Mouse (Mus musculus) midbrain, embryonic 13.5 days (tissue): Measurements from ENCODE around the gene C330021F23Rik. TPM values are rescaled to one million over a fixed set of nuclear protein-coding genes. Genes with fewer than 3 reads are reported as not detected.

ENCODE experiments used
- ATAC-seq: fragments of 200-750 bp; cut with Nextera tagmentation; 2 replicates; pipeline ENCODE4 v1.8.0; 2017; ENCODE audit warnings: mild to moderate bottlenecking, moderate TSS enrichment, moderate library complexity
- H3K27ac ChIP-seq: fragments of 300-500 bp; sonication (generic); 2 replicates; pipeline ENCODE4 v1.5.1; 2015; ENCODE audit warnings: inconsistent platforms, mild to moderate bottlenecking, moderate library complexity
- H3K27me3 ChIP-seq: fragments of 300-500 bp; sonication (generic); 2 replicates; pipeline ENCODE4 v1.6.1; 2015; ENCODE audit warnings: mild to moderate bottlenecking, inconsistent platforms
- H3K36me3 ChIP-seq: fragments of 300-500 bp; sonication (generic); 2 replicates; pipeline ENCODE4 v1.6.1; 2015; ENCODE audit warnings: mild to moderate bottlenecking, inconsistent platforms
- H3K4me1 ChIP-seq: fragments of 300-500 bp; sonication (generic); replicated peaks from 2 replicates; pipeline ENCODE4 v1.6.1; 2015; ENCODE audit warnings: inconsistent platforms
- H3K4me2 ChIP-seq: fragments of 300-500 bp; sonication (generic); replicated peaks from 2 replicates; pipeline ENCODE4 v1.6.1; 2015; ENCODE audit warnings: moderate library complexity, mild to moderate bottlenecking, inconsistent platforms
- H3K4me3 ChIP-seq: fragments of 300-500 bp; sonication (generic); replicated peaks from 2 replicates; pipeline ENCODE4 v1.5.1; 2015; ENCODE audit warnings: mild to moderate bottlenecking, inconsistent platforms
- H3K9ac ChIP-seq: fragments of 300-500 bp; sonication (generic); replicated peaks from 2 replicates; pipeline ENCODE4 v1.6.1; 2015; ENCODE audit warnings: mild to moderate bottlenecking, inconsistent platforms
- H3K9me3 ChIP-seq: fragments of 300-500 bp; sonication (generic); 2 replicates; pipeline ENCODE4 v1.6.1; 2016; ENCODE audit warnings: mild to moderate bottlenecking, inconsistent platforms
- WGBS: fragments of 180-500 bp; shearing (Covaris S2); methylation state at CpG from one replicate; pipeline ENCODE4 v1.1.7; 2015; 5-methylcytosine and 5-hydroxymethylcytosine counted together
- polyA plus RNA-seq: library from polyadenylated mRNA; unstranded; fragments of >200 nt; fragmentation: Nextera tagmentation; extraction: Ambion mirVana; gene quantifications from 2 replicates; pipeline ENCODE4 v1.2.1, GENCODE M21; 2015

The C330021F23Rik gene
- polyA plus RNA-seq, 1 experiment from 2014 or later, result 1.3 TPM

GRCm38 (mm10) chr8:3594466-3594865, 26.7 kb downstream of the C330021F23Rik start:
- Histone ChIP-seq H3K9me3 (no peaks in the 10 kb centered on the region), H3K36me3 (peaks cover 18% of the 10 kb centered on the region), H3K4me2 (no peak overlapping the region), H3K27ac (no peak overlapping the region), H3K27me3 (no peaks in the 10 kb centered on the region), H3K4me3 (no peak overlapping the region), H3K9ac (no peak overlapping the region), H3K4me1 (0 out of 2 replicates have a peak, but pooled peaks cover 6% of the 10 kb centered on the region)
- WGBS, result 89% methylated on average over 2 of the region's 2 CpGs
- ATAC-seq, result no peak

- Histone ChIP-seq H3K9me3 (no peaks in the 10 kb centered on the region), H3K4me2 (no peak overlapping the region), H3K27ac (no peak overlapping the region), H3K4me3 (no peak overlapping the region), H3K27me3 (no peaks in the 10 kb centered on the region), H3K4me1 (0 out of 2 replicates have a peak, but pooled peaks cover 6% of the 10 kb centered on the region), H3K36me3 (peaks cover 53% of the 10 kb centered on the region), H3K9ac (no peak overlapping the region)
- WGBS, result 85% methylated on average over 3 of the region's 3 CpGs
- no peak; the same call in 1 of the 2 replicates for ATAC-seq
Measured at GRCm38 (mm10) chr8:3598054-3598453, 30.3 kb downstream of the C330021F23Rik start.

GRCm38 (mm10) chr8:3599219-3599618, 31.4 kb downstream of the C330021F23Rik start:
- no peaks in the 10 kb centered on the region for H3K4me1 ChIP-seq
- H3K4me2 ChIP-seq, result no peak overlapping the region
- no peak overlapping the region for H3K4me3 ChIP-seq
- WGBS, result 92% methylated on average over 1 of the region's 1 CpGs
- no peak for ATAC-seq
- H3K36me3 ChIP-seq, result peaks cover 64% of the 10 kb centered on the region
- H3K27ac ChIP-seq, result no peak overlapping the region
- no peak overlapping the region for H3K9ac ChIP-seq
- no peaks in the 10 kb centered on the region for H3K9me3 ChIP-seq
- no peaks in the 10 kb centered on the region for H3K27me3 ChIP-seq

GRCm38 (mm10) chr8:3600401-3600800, 32.6 kb downstream of the C330021F23Rik start:
- H3K9ac ChIP-seq, result no peak overlapping the region
- H3K4me2 ChIP-seq, result no peak overlapping the region
- no peak for ATAC-seq
- no peaks in the 10 kb centered on the region for H3K27me3 ChIP-seq
- H3K36me3 ChIP-seq, result peaks cover 75% of the 10 kb centered on the region
- no peaks in the 10 kb centered on the region for H3K9me3 ChIP-seq
- H3K27ac ChIP-seq, result no peak overlapping the region
- no peak overlapping the region for H3K4me3 ChIP-seq
- WGBS, result 96% methylated on average over 6 of the region's 6 CpGs
- no peaks in the 10 kb centered on the region for H3K4me1 ChIP-seq

- Histone ChIP-seq H3K27me3 (no peaks in the 10 kb centered on the region), H3K4me3 (no peak overlapping the region), H3K27ac (no peak overlapping the region), H3K9ac (no peak overlapping the region), H3K9me3 (no peaks in the 10 kb centered on the region), H3K4me1 (no peaks in the 10 kb centered on the region), H3K36me3 (peaks cover 98% of the 10 kb centered on the region), H3K4me2 (no peak overlapping the region)
- WGBS, result 85% methylated on average over 13 of the region's 13 CpGs
- ATAC-seq, result no peak
Measured at GRCm38 (mm10) chr8:3603439-3603838, 35.6 kb downstream of the C330021F23Rik start.

GRCm38 (mm10) chr8:3606593-3606992, 38.8 kb downstream of the C330021F23Rik start:
- Histone ChIP-seq H3K9me3 (no peaks in the 10 kb centered on the region), H3K27ac (no peak overlapping the region), H3K4me3 (no peak overlapping the region), H3K4me1 (no peaks in the 10 kb centered on the region), H3K4me2 (no peak overlapping the region), H3K27me3 (no peaks in the 10 kb centered on the region), H3K9ac (no peak overlapping the region), H3K36me3 (peaks cover 99% of the 10 kb centered on the region)
- WGBS, result 93% methylated on average over 16 of the region's 16 CpGs
- no peak for ATAC-seq

- WGBS, result 84% methylated on average over 7 of the region's 7 CpGs
- H3K27ac ChIP-seq, result no peak overlapping the region
- no peak overlapping the region for H3K9ac ChIP-seq
- H3K4me2 ChIP-seq, result no peak overlapping the region
- no peaks in the 10 kb centered on the region for H3K9me3 ChIP-seq
- H3K4me1 ChIP-seq, result no peaks in the 10 kb centered on the region
- no peaks in the 10 kb centered on the region for H3K27me3 ChIP-seq
- H3K4me3 ChIP-seq, result no peak overlapping the region
- H3K36me3 ChIP-seq, result peaks cover 99% of the 10 kb centered on the region
- no peak for ATAC-seq
Measured at GRCm38 (mm10) chr8:3607822-3608221, 40.0 kb downstream of the C330021F23Rik start.

- H3K4me2 ChIP-seq, result no peak overlapping the region
- H3K9ac ChIP-seq, result no peak overlapping the region
- H3K9me3 ChIP-seq, result no peaks in the 10 kb centered on the region
- peaks cover 99% of the 10 kb centered on the region for H3K36me3 ChIP-seq
- ATAC-seq, result no peak
- no peaks in the 10 kb centered on the region for H3K4me1 ChIP-seq
- 91% methylated on average over 12 of the region's 12 CpGs for WGBS
- H3K4me3 ChIP-seq, result no peak overlapping the region
- H3K27ac ChIP-seq, result no peak overlapping the region
- no peaks in the 10 kb centered on the region for H3K27me3 ChIP-seq
Measured at GRCm38 (mm10) chr8:3609046-3609815, 41.4 kb downstream of the C330021F23Rik start.

GRCm38 (mm10) chr8:3609816-3610150, 42.0 kb downstream of the C330021F23Rik start:
- Histone ChIP-seq H3K27me3 (no peaks in the 10 kb centered on the region), H3K9me3 (no peaks in the 10 kb centered on the region), H3K9ac (no peak overlapping the region), H3K4me1 (no peaks in the 10 kb centered on the region), H3K27ac (no peak overlapping the region), H3K36me3 (peaks cover 99% of the 10 kb centered on the region), H3K4me3 (no peak overlapping the region), H3K4me2 (no peak overlapping the region)
- 91% methylated on average over 6 of the region's 6 CpGs for WGBS
- ATAC-seq, result no peak

GRCm38 (mm10) chr8:3621199-3621970, 53.6 kb downstream of the C330021F23Rik start, which contains the start of the genes Xab2 and Pet100:
TSS of gene Xab2 (minus strand) at chr8:3621316.
TSS of gene Pet100 (plus strand) at chr8:3621548.
- under 1% methylated on average over 37 of the region's 37 CpGs for WGBS
- Histone ChIP-seq H3K4me2 (peak within 1 kb of the TSS; percentile 89), H3K27me3 (no peaks in the 10 kb centered on the region), H3K4me3 (peak within 1 kb of the TSS; percentile 90), H3K9me3 (no peaks in the 10 kb centered on the region), H3K36me3 (peaks cover 23% of the 10 kb centered on the region), H3K4me1 (peaks cover 22% of the 10 kb centered on the region), H3K27ac (no peak within 1 kb of the TSS), H3K9ac (peak within 1 kb of the TSS; percentile 81)
- peak; percentile 97 for ATAC-seq

GRCm38 (mm10) chr8:3622119-3622518, 54.3 kb downstream of the C330021F23Rik start:
- Histone ChIP-seq H3K27ac (no peak overlapping the region), H3K4me2 (peak overlapping the region; percentile 76), H3K4me3 (peak overlapping the region; percentile 90), H3K27me3 (no peaks in the 10 kb centered on the region), H3K36me3 (peaks cover 17% of the 10 kb centered on the region), H3K4me1 (peaks cover 22% of the 10 kb centered on the region), H3K9ac (peak overlapping the region; percentile 77), H3K9me3 (no peaks in the 10 kb centered on the region)
- 64% methylated on average over 8 of the region's 8 CpGs for WGBS
- ATAC-seq, result no peak

GRCm38 (mm10) chr8:3625445-3625844, 57.7 kb downstream of the C330021F23Rik start, which contains the start of gene Pcp2:
TSS of gene Pcp2 (minus strand) at chr8:3625545.
- Histone ChIP-seq H3K9me3 (no peaks in the 10 kb centered on the region), H3K27ac (no peak within 1 kb of the TSS), H3K4me3 (no peak within 1 kb of the TSS), H3K36me3 (no peaks in the 10 kb centered on the region; the same call in 1 of the 2 replicates), H3K27me3 (peaks cover 18% of the 10 kb centered on the region), H3K4me2 (no peak within 1 kb of the TSS), H3K9ac (no peak within 1 kb of the TSS), H3K4me1 (peaks cover 12% of the 10 kb centered on the region)
- no peak for ATAC-seq
- 54% methylated on average over 1 of the region's 1 CpGs for WGBS
